Mouse (Mus musculus) urinary bladder, adult 18-20 months (tissue): ENCODE data around the gene Fam102a.
"Not testable (repeated sequence)": the region's sequence is repeated elsewhere in the genome, so short reads cannot be mapped to it uniquely, and the experiment has no call there.

Source experiments
- DNase-seq, 2 experiments: peaks; one replicate each; pipeline ENCODE4 v3.0.0; 2022; ENCODE audit warnings: low spot score in 2 of 2, mixed read lengths in 2 of 2

The Fam102a gene

DNA sequence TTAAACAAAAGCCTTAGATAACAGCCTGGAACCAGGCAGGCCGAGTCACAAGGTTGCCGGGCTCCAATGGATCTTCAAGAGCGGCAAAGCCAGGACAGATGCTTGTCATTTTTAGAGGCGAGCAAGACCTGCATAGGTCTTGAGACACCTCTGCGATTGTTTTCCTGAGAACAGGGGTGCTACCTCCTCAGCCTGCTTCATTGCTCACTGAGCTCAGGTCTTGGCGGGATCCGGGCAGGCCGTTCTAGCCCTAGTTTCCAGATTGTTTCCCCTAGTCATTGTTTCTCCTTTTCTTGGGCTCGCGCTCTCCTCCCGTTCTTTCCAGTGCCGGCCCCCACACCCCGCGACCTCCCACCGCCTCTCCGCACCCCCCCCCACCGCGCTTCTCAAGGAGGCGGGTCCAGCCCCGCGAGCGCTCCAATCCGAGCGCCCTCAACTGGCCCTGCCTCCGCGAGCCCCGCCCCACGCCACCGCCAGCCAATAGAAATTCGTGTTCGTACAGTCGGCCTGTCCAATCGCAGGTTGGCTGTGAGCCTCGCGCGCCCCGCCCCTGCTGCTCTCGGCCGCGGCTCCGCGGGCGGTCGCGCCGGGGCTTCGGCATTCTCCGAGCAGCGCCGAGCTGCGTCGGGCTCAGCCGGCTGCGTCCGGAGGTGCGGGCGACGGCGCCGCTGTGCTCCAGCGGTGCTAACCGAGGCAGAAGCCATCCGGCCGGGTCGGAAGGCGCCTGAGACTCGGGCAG lies at the start of gene Fam102a:
Gene Fam102a, plus strand, starts transcription at position 600 of the 739 bp plus-strand sequence.
- peak; percentile 97 to 99 for DNase-seq

DNA sequence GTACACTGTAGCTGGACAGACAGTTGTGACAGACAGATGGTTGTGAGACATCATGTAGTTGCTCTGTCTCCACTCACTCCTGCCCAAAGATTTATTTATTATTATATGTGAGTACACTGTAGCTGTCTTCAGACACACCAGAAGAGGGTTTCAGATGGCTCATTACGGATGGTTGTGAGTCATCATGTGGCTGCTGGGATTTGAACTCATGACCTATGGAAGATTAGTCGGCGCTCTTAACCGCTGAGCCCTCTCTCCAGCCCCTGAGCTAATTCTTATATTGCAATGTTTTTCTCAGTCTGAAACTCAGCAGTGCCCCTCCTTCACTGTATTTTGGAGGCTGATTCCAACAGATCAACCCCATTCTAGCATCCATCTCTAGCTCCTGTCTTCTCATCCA lies 49.4 kb upstream of the Fam102a start:
- no peak for DNase-seq

DNA sequence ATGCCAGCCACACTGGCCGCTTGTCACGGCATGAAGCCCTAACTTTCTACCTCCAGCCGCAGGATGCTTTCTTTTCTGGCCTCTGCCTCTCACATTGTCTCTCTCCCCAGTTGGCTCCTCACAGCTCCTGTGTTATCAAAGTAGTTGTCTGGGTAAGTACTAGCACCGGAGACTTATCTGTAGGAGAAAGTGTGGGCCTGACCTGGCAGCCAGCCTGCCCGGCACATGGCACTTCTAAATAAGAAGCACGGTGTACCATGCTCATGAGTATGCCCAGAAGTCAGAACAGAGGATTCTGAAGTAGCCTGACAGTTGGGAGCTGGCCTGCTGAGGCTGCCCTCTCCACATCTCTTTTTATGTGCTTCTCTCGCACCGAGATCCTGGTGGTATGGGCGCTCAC lies 49.0 kb upstream of the Fam102a start:
- DNase-seq: no peak

DNA sequence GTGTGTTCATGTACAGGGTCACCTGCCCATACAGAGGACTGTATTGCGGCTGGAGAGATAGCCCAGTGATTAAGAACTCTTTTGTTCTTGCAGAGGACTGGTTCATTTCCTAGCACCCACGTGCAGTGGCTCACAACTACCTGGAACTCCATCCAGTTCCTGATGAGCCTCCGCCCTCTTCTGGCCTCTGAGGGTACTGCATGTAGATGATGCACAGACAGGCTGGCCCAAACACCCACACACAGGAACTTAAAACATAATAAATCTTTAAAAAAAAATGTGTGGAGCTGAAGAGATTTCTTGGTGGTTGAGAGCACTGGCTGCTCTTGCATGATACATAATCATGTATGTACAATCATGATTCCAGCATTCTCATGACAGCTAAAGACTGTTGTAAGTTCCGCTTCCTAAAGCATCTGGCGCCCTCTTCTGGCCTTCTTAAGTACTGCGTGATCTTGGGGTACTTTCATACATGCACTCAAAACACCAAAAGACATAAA lies 48.0 kb upstream of the Fam102a start:
- peak; percentile 83 to 85 for DNase-seq

DNA sequence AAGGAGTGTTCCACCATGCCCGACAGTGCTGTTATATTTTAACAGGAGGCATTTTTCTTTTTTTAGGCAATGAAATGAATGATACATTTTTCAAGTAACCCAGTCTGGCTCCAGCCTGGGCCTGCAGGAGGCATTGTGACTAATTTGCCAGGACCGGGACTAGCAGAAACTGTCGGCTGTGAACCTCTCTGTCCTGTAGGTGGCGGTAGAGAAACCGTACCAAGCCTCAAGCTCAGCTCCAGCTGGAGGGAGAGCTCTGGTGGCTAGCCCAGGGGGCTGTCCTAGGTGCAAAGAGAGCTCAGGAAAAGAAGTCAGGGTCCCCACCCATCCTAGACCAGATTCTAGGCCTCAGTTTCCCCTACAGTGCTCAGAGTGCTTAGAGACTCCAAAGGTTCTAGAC lies 46.5 kb upstream of the Fam102a start:
- DNase-seq: peak in 1 of 2 experiments; percentile 75

DNA sequence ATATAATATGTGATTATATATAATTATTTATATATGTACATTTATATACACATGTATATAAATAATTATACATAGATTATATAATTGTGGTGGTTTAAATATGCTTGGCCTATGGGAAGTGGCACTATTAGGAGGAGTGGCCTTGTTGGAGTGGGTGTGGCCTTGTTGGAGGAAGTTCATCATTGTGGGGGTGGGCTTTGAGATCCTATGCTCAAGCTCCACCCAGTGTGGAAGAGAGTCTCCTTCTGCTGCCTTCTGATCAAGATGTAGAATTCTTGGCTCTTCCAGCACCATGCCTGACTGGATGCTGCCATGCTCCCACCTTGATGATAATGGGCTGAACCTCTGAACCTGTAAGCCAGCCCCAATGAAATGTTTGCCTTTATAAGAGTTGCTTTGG lies 44.4 kb upstream of the Fam102a start:
- DNase-seq: not testable (repeated sequence)

DNA sequence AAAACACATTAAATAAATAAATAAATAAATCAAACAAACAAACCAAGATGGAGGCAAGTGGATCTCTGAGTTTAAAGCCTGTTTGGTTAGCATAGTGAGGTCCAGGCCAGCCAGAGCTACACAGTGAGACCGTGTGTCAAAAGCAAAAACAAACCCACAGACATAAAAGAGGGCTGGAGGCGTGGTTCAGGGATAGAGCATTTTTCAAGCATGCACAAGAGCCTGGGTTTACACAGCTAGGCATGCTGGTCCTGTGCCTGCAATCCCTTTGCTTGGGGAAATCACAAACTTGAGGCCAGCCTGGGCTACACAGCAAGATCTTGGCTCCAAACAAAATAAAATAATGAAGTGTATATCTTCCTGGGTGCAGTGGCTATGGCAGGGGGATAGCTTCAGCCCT lies 42.5 kb upstream of the Fam102a start:
- no peak for DNase-seq

DNA sequence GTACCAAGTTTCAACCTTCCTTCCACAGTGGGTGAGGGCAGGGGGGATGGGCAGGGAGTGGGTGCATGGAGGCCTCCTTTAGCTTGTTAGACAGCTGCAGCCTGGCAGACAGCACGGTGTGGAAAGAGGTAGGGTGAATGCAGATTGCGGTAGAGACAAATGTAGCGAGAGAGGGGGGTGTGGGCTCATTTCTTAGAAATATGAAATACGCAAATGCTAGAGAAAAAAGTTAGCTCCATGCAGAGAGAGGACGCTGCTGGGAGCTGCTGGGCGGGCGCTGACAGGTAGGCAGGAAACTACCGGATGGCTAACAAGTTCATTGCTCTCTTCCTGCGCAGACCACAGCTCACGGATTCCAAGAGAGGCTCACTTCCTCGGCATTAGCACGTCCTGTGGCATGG lies 41.8 kb upstream of the Fam102a start:
- DNase-seq: no peak

DNA sequence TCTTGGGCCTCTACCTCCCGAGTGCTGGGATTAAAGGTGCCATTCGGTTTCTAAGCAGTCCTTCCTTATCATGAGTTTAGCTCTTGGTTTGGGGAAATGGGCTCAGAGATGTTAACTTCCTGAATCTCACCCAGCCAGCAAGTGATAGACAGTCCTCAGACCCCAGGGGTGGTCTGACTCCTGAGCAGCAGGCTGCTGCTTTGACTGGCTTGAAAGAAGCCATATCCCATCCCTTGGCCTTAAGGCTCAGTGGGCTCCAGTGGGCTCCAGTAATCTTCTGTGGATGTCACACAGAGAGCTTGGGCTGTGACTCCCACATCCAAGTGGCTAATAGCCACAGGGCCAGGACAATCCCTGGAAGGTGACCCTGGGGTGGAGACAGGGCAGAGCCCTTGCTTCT lies 40.6 kb upstream of the Fam102a start:
- DNase-seq: no peak

DNA sequence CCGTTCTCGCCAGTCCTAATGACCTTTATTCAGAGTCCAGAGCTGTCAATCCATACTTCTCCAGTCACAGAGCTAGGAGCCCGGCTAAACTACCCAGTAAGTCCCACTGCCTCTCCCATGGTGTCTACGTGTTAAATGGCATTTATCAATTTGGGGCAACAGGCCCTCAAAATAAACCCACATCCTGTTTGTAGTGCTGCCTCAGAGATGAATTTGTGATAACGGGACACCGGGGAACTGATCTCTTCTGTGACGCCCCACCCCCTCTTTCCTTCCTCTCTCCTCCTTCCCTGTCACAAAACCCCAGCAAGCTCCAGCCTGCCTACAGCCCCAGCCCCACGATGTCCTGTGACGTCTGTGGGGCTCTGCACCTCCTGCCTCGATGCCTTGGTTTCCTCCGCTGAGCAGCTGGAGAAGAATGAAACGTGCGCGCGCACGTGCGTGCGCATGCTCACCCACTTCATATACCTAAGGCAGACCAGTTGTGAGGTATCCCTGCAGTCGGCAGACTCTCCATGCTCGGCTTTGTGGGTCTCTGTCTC lies 39.9 kb upstream of the Fam102a start:
- peak in 1 of 2 experiments; percentile 74 for DNase-seq

DNA sequence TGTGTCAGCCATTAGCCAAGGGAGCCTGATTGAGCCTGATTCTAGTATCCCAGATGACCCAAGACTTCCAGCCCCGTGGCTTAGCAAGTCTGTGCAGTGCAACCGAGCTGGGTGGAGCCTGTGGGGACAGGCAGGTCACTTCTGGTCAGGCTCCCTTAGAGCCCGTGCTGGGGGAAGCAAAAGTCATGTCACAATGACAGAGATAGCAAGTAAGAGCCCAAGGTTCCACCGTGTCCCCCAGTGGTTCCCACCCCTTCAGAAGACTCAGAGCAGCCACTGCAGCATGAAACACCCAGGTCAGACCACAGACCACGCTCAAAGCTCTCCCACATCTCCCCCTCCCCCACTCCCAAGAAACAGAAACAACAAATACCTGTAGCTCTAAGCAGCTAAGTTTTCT lies 38.9 kb upstream of the Fam102a start:
- DNase-seq: peak in 1 of 2 experiments; percentile 60

DNA sequence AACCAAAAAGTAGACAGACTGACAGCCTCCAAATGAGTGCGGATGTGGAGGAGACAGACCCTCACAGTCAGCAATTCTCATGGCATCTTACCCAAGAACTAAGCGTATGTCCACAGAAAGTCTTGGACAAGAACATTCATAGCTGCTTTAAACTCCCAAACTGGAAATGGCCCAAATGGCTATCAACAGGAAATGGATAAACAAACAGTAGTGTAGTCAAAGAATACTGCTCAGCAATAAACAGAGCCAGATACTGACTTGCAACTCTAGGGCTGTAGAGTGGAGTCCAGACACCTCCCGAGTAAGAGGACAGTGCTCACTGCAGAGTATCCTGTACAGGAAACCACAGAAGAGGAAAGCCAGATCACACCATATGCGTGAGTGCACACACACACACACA lies 35.8 kb upstream of the Fam102a start:
- DNase-seq: no peak

DNA sequence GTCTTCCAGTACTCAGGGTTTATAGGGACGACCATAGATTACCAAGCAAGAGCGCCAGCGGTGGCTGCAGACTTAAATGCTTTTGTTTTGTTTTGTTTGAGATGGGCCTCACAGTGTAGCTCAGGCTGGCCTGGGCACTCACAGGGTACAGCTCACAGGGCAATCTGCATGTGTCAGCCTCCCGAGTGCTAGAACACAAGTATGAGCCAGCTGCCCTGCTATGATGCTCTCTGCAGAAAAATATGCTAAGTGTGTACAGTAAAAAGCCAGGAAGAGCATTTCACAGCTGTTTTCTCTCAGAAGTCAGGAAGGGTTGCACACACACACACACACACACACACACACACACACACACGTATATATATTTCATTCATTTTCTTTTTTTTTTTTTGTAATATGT lies 34.7 kb upstream of the Fam102a start:
- DNase-seq: no peak

DNA sequence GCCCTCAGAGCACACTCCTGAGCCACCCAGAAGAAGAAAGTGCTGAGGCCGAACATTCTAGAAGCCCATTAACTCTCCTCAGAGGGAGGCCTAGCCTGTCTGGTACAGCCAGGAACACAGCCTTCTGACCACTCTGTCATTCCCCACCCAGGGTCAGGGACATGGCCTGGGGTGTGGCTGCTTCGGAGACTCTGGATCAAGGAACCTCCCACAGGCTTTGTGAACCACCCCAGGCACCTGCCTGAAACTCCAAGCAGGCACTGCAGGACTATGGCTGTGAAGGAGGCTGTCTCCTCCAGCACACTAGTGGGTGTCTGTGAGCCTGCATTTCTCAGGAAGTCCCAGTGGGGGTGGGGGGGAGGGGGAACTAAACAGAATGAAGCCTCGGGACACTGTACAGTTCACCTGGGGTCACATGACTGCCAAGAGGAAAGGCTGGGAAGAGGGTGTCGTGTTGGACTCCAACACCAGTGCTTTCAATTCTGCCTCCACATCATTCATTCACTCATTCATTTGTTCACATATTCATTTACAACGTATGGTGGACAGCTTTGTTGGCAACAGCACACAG lies 33.3 kb upstream of the Fam102a start:
- DNase-seq: no peak

DNA sequence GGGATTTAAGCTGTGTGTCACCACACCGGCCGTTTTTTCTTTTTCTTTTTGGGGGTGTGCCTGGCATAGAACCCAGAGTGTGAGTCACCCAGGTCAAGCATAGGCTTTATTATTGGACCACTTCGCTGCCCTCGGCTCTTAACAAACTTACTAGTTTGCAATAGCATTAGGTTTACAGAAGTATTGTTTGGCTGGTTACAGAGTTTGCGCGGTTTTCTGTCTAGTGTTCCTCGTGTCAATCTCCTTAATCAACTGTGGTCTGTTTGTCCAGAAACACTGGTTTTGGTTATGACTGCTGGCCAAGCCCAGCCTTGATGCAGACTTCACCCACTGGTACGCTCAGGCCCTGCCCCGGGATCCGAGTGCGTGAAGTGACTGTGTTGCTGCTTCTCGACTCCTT lies 32.3 kb upstream of the Fam102a start:
- DNase-seq: peak in 1 of 2 experiments; percentile 66

DNA sequence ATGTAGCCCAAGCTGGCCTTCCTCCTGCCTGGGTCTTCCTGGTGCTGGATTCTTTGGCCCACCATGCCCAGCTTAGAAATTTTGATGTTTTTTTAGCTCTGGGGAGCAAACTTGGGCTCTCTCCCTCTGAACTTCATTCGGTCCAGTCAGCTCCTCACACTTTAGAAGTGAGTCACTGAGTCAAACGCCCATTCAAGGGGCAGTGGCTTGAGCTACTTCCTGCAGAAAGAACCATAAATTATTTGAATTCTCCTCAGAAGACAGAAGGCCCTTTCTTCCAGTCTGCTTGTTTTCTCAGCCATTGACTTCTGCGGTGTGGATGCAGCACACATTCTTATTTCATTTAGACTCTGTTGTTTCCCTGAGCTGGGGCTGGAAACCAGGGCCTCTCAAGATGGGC lies 31.5 kb upstream of the Fam102a start:
- peak in 1 of 2 experiments; percentile 37 for DNase-seq

DNA sequence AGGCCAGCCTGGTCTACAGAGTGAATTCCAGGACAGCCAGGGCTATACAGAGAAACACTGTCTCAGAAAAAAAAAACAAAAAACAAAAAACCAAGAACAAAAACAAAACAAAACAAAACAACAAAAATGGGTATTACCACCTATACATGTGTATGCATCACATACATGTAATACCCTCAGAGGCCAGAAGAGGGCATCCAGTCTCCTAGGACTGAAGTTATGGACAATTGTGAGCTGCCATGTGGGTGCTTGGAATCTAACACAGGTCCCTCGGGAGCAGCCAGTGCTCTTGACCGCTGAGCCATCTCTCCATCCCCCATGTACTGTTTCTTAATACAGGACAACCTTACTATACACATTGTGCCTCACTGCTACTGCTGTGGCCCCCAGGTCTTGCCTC lies 29.6 kb upstream of the Fam102a start:
- no peak for DNase-seq

DNA sequence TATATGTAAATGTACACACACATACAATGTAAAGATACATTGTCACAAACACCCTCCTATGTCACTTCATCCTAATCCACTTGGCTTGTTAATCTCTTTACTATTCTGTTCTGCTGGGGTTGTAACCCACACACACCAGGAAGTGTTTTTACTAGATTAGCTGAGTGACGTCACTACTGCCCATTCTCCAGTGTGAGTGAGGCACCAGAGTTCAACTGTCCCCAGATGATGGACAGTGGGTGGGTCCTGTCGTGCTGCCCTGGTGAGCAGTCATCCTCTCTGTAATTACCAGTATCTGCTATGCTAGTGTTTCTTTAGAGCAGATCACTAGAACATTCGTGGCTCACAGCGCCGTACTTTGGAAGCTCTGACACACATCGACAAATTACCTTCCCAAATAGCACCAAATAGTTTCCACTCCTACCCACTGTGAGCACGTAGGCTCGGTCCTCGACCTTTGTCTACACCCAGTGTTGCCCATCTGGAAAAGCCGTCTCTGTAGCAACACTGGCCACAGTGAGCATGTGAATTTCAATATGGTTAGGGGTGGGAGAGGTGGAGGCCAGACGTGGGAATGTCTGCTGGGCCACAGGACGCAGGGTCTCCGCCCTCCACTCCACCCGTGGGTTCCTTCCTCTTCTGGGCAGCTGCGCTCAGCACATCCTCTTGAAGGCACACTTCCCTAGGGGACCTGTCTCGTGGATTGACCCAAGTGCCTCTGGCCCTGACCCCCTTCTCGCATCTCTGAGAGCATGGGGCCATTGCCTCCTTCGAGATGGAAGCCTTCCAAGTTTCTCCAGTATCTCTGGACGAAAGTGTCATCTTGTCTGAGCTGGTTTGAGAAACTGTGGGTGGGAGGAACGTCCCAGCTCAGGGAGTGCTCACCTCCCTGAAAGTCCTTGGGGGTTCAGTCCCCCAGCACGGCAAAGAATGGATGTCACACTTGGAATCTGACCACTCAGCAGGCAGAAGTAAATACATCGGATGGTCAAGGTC lies 28.2 kb upstream of the Fam102a start:
- DNase-seq: no peak

DNA sequence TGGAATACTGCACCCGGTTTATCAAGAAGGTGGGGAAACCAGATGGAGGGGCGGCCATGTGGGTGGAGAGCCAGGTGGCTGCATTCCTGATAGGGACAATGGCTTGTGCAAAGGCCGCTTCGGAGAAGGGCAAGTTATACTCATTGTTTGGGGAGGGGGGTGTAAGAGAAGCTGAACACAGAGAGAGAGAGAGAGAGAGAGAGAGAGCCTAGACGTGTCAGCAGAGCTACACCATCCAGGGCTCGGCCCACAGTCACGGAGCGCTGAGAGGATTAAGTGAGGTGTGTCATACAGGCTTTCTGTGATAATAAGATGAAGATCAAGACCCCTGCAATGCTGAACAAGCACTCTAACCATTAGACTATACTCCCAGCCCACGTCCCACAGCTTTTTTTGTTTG lies 27.2 kb upstream of the Fam102a start:
- DNase-seq: no peak

DNA sequence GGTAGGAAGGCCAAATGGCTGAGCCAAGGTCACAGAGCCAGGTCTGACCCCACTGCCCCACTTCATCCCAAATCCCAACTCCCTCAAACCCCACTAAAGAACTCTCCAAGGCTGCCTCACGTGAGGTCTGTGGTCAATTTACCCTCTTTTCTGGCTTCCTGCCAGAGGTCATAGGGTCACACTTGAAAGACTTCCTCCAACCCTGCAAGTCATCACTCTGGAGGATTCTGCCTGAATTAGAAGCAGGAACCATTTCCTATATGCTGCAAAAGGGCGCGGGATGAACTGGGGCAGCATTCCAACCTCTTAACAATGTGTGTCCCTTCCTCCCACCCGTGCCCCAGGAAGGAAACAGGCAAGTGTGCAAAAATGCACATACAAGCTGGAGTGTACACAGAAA lies 25.8 kb upstream of the Fam102a start:
- DNase-seq: no peak

DNA sequence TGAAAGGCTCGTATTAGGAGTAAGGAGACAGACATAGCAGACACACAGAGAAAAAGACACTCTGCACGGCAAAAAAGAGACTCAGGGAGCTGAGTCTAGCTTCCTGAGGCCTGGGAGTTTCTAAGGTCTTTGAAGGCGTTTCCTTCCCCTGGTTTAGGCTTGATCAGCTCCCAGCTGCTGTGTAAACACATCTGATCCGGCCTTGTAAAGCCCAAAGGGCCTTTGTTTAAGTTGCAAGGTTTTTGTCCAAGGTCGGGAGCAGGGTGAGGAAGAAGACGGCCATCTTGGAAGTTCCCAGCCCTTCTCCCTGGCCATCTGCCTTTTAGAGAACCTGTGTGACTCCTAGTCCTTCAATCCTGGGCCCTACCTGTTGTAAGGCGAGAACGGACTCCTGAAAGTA lies 25.2 kb upstream of the Fam102a start:
- no peak for DNase-seq

DNA sequence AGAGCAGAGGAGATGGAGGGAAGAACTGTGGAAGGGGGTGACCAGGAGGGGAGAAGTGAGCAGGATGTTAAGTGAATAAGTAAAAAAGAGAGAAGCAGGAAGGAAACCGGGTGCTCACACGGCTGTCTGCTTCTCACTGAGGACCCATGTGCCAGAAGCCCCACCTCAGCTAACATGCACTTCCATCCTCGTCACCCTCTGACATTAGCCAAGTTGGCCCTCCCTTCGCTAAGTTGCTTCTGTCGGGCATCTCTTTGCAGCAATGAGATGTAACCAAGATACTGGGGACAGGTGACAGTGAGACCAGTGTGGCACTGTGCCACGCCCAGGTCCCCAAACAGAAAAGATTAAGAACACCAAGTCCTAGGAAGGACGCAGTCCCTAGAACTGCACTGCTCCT lies 22.5 kb upstream of the Fam102a start:
- no peak for DNase-seq
